ENCODE assay signal across 8 mouse cellular contexts in genomic region chr4:138463832-138464487, GRCm38 (mm10). TPM values are rescaled to one million over a fixed set of nuclear protein-coding genes. Genes with fewer than 3 reads are reported as not detected.
A peak's percentile ranks its signal among the peaks of the same experiment; 100 is the strongest.
DNase-seq lines count a peak whose midpoint lies in the region; ATAC-seq and TF ChIP-seq lines count a peak whose summit lies in the region.

No protein-coding gene starts in this region.

- 7% methylated on average over 11 of the region's 11 CpGs for whole genome bisulfite sequencing in forebrain, embryonic 16.5 days
- 8% methylated on average over 11 of the region's 11 CpGs for WGBS in hindbrain, embryonic 11.5 days

- 0 out of 2 replicates have a peak overlapping the region, but pooled peaks have one; percentile 5 for H3K4me3 ChIP-seq in bone marrow macrophage, adult 2 months (ENCODE audit: insufficient read depth, low read length)
- no peak overlapping the region for H3K4me3 ChIP-seq in forebrain, embryonic 16.5 days (replicated peaks; ENCODE audit: low read length)
- no peak overlapping the region for H3K4me3 ChIP-seq in hindbrain, embryonic 11.5 days (ENCODE audit: low read depth, low read length)

- H3K36me3 ChIP-seq in forebrain, embryonic 16.5 days (ENCODE audit: control insufficient read depth, insufficient read depth): no peaks in the 10 kb centered on the region
- no peaks in the 10 kb centered on the region for H3K36me3 ChIP-seq in hindbrain, embryonic 11.5 days (ENCODE audit: control insufficient read depth, insufficient read depth, low read length)

- TF ChIP-seq POLR2A in bone marrow macrophage, adult 2 months (IDR thresholded peaks at IDR 0.05; ENCODE audit: borderline replicate concordance, low read depth, low read length): no peak

- H3K27ac ChIP-seq in bone marrow macrophage, adult 2 months (ENCODE audit: insufficient read depth, low read depth, low read length): no peak overlapping the region
- H3K27ac ChIP-seq in forebrain, embryonic 16.5 days (ENCODE audit: low read length): peak overlapping the region; percentile 64
- H3K27ac ChIP-seq in hindbrain, embryonic 11.5 days (ENCODE audit: low read depth, low read length): peak overlapping the region; percentile 73

- H3K27me3 ChIP-seq in forebrain, embryonic 16.5 days (replicated peaks; ENCODE audit: control insufficient read depth, insufficient read depth, low read length): no peaks in the 10 kb centered on the region
- peaks cover 5% of the 10 kb centered on the region; the same call in 1 of the 2 replicates for H3K27me3 ChIP-seq in hindbrain, embryonic 11.5 days (ENCODE audit: control insufficient read depth, insufficient read depth, low read length)

- H3K4me1 ChIP-seq in bone marrow macrophage, adult 2 months (ENCODE audit: control insufficient read depth, insufficient read depth, low read length): peaks cover 7% of the 10 kb centered on the region; the same call in 1 of the 2 replicates
- peaks cover 32% of the 10 kb centered on the region for H3K4me1 ChIP-seq in forebrain, embryonic 16.5 days (replicated peaks; ENCODE audit: control insufficient read depth, insufficient read depth, low read length)
- H3K4me1 ChIP-seq in hindbrain, embryonic 11.5 days (replicated peaks; ENCODE audit: control insufficient read depth, insufficient read depth, low read length): peaks cover 6% of the 10 kb centered on the region; the same call in 1 of the 2 replicates

- DNase-seq in left cerebral cortex, adult 8-10 months (ENCODE audit: low spot score in 2 of 2): peak; percentile 59 to 76
- DNase-seq in left cerebral cortex, adult 18-20 months (ENCODE audit: low spot score in 2 of 2): no peak
- DNase-seq in hindbrain, embryonic 11.5 days (ENCODE audit: low spot score): no peak
- peak; percentile 81 to 84 for DNase-seq in layer of hippocampus, postnatal 10 days (ENCODE audit: low spot score in 2 of 2)
- DNase-seq in lung, postnatal 36 days: peak; percentile 90
- DNase-seq in retina, postnatal 1 day: peak; percentile 88

- no peak overlapping the region for H3K9ac ChIP-seq in forebrain, embryonic 16.5 days (replicated peaks; ENCODE audit: low read depth, low read length)
- no peak overlapping the region for H3K9ac ChIP-seq in hindbrain, embryonic 11.5 days (ENCODE audit: low read depth, low read length)

- H3K9me3 ChIP-seq in forebrain, embryonic 16.5 days (ENCODE audit: control insufficient read depth, low read length): no peaks in the 10 kb centered on the region
- H3K9me3 ChIP-seq in hindbrain, embryonic 11.5 days (ENCODE audit: control insufficient read depth, low read length): no peaks in the 10 kb centered on the region

- peak; percentile 34; the same call in 1 of the 2 replicates for ATAC-seq in forebrain, embryonic 16.5 days
- ATAC-seq in hindbrain, embryonic 11.5 days (ENCODE audit: low FRiP score): peak; percentile 67

- H3K4me2 ChIP-seq in forebrain, embryonic 16.5 days (ENCODE audit: low read length): peak overlapping the region; percentile 18
- H3K4me2 ChIP-seq in hindbrain, embryonic 11.5 days (replicated peaks; ENCODE audit: low read depth, low read length): peak overlapping the region; percentile 31

- no peak for TF ChIP-seq CTCF in bone marrow macrophage, adult 2 months (IDR thresholded peaks at IDR 0.05; ENCODE audit: low read depth, low read length)

RNA-seq across cellular contexts. Expression of gene Camk2n1, which starts 9.8 kb away (rescaled TPM):
- total RNA-seq in left cerebral cortex, adult 8-10 months (2022): 1,000 to 10,000 TPM in 2 of 4 experiments, 100 to 1,000 TPM in 2; 966 to 1,102 (median 1,006) TPM
- 1,000 to 10,000 TPM; 1,197 to 1,322 TPM for total RNA-seq in left cerebral cortex, adult 18-20 months (2021)
- polyA plus RNA-seq in bone marrow macrophage, adult 2 months (2012; ENCODE audit: insufficient read depth, insufficient read length, missing spikeins): 0.12 and 0.17 TPM in 2 replicates
- 9.8 and 10.2 TPM in 2 replicates for polyA plus RNA-seq in forebrain, embryonic 16.5 days (2015; fragmentation: Nextera tagmentation; extraction: Ambion mirVana)
- polyA plus RNA-seq in hindbrain, embryonic 11.5 days (2014; fragmentation: Nextera tagmentation; extraction: Ambion mirVana): 6.0 and 6.4 TPM in 2 replicates
- 100 to 1,000 TPM; 161 to 168 TPM for total RNA-seq in layer of hippocampus, postnatal 10 days (2021)

RNA-seq across cellular contexts. Expression of gene Mul1, which starts 29.5 kb away (rescaled TPM):
- 10 to 100 TPM; 51.6 to 54.5 (median 52.7) TPM for total RNA-seq in left cerebral cortex, adult 8-10 months (2022)
- total RNA-seq in left cerebral cortex, adult 18-20 months (2021): 10 to 100 TPM; 70.8 to 72.3 TPM
- polyA plus RNA-seq in bone marrow macrophage, adult 2 months (2012; ENCODE audit: insufficient read depth, insufficient read length, missing spikeins): 12.7 and 13.7 TPM in 2 replicates
- polyA plus RNA-seq in forebrain, embryonic 16.5 days (2015; fragmentation: Nextera tagmentation; extraction: Ambion mirVana): 18.4 and 20.2 TPM in 2 replicates
- polyA plus RNA-seq in hindbrain, embryonic 11.5 days (2014; fragmentation: Nextera tagmentation; extraction: Ambion mirVana): 16.0 and 16.6 TPM in 2 replicates
- 10 to 100 TPM; 39.1 to 43.4 TPM for total RNA-seq in layer of hippocampus, postnatal 10 days (2021)

Comparison
In these comparisons a context has a peak if more than half of its experiments do, and no peak if none do; other contexts are left out.
1. DNase-seq: peak in left cerebral cortex, adult 8-10 months (2 of 2), layer of hippocampus, postnatal 10 days (2 of 2), lung, postnatal 36 days (single experiment) and retina, postnatal 1 day (single experiment); none in left cerebral cortex, adult 18-20 months (0 of 2) and hindbrain, embryonic 11.5 days (single experiment).
2. RNA of gene Camk2n1, which starts 9.8 kb away (total RNA-seq): 1,197 to 1,322 TPM in left cerebral cortex, adult 18-20 months and 966 to 1,102 TPM in left cerebral cortex, adult 8-10 months; 161 to 168 TPM in layer of hippocampus, postnatal 10 days; every median in the first group is over 4 times any median in the second.